Mouse (Mus musculus): ENCODE data around the gene Sin3b.

Sin3b gene

GRCm38 (mm10) chr8:72753781-72754180, 30.7 kb downstream of the Sin3b start:
- DNase-seq (ENCODE audit: low spot score): no peak

GRCm38 (mm10) chr8:72756031-72756430, 32.9 kb downstream of the Sin3b start:
- no peak for DNase-seq (ENCODE audit: low spot score)

- no peak for DNase-seq (ENCODE audit: low spot score)
Measured at GRCm38 (mm10) chr8:72756771-72757390, 33.8 kb downstream of the Sin3b start.

- no peak for DNase-seq (ENCODE audit: low spot score)
Measured at GRCm38 (mm10) chr8:72757426-72758195, 34.5 kb downstream of the Sin3b start.

DNA sequence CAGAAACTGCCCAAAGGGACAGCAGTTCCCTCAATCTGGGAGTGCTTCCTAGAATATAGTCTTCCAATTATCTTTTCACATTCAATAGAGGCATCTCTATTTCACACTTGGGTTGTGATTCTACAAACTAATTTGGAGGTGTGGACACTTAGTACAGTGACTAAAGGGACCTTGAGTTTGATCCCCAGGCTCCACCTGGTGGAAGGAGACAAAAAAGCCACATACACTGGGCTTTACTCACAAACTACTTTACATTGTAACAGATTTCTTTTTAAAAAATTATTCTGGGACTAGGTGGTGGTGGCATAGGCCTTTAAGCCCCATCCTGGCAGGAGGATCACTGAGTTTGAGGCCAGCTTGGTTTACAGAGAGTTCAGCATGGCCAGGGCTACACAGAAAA, 35.2 kb downstream of the Sin3b start:
- DNase-seq (ENCODE audit: low spot score): no peak

- DNase-seq (ENCODE audit: low spot score): no peak
Measured at GRCm38 (mm10) chr8:72760216-72760615, 37.1 kb downstream of the Sin3b start.

- DNase-seq (ENCODE audit: low spot score): no peak
Measured at GRCm38 (mm10) chr8:72761322-72762051, 38.4 kb downstream of the Sin3b start, which contains the start of gene F2rl3. Gene F2rl3, plus strand, starts transcription at chr8:72761880.

DNA sequence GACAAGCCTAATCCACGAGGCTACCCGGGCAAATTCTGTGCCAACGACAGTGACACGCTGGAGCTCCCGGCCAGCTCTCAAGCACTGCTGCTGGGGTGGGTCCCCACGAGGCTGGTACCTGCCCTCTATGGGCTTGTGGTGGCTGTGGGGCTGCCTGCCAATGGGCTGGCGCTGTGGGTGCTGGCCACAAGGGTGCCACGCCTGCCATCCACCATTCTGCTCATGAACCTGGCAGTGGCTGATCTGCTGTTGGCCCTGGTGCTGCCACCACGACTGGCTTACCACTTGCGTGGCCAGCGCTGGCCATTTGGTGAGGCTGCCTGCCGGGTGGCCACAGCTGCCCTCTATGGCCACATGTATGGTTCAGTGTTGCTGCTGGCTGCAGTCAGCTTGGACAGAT, 39.2 kb downstream of the Sin3b start:
- no peak for DNase-seq (ENCODE audit: low spot score)

DNA sequence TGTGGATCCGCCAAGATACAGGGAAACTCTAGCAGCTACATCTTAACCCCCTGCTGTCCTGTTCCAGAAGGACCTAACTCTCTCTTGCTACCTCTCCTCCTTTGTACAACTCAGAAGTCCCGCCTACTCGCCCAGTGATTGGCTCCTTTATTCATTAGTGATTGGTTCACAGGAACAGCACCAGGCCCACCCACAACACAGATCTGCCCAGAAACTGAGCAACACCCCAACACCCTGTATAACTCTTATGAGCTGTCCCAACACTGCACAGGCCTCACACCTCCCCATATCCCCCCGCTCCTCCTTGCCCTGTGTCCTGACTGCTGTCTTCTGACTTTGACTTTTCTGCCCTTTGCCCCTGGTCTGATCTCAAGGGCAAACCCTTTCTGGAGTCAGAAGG, 42.6 kb downstream of the Sin3b start:
- DNase-seq (ENCODE audit: low spot score): no peak

GRCm38 (mm10) chr8:72766777-72767176, 43.7 kb downstream of the Sin3b start:
- no peak for DNase-seq (ENCODE audit: low spot score)

DNA sequence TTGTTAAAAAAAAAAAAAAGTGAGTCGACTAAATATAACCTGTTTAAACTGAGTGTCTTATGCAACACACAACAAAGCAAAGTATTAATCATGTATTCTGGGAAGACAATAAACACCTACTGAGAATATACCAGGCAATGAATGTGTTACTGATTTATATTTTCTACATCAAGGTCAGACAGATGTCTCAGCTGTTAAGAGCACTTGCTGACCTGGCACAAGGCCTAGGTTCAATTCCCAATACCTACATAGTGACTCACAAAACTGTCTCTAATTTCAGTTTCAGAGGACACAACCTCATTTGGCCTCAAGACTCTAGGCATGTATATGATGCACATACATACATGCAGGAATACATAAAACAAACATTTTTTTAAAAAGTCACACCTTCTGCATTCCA, 54.7 kb downstream of the Sin3b start:
- DNase-seq (ENCODE audit: low spot score): no peak

- DNase-seq (ENCODE audit: low spot score): no peak
Measured at GRCm38 (mm10) chr8:72780644-72781043, 57.6 kb downstream of the Sin3b start.

GRCm38 (mm10) chr8:72801583-72801982, 78.5 kb downstream of the Sin3b start:
- DNase-seq (ENCODE audit: low spot score): no peak
